Mouse (Mus musculus): ENCODE measurements around the gene Aunip. TPM values are rescaled to one million over a fixed set of nuclear protein-coding genes. Genes with fewer than 3 reads are reported as not detected.
A peak's percentile ranks its signal among the peaks of the same experiment; 100 is the strongest.

Gene Aunip
- polyA plus RNA-seq, 2 experiments: 7.6 to 21.0 TPM

- Histone ChIP-seq H3K9me3 (ENCODE audit: control insufficient read depth, low read length) (no peaks in the 10 kb centered on the region), H3K27me3 (ENCODE audit: control insufficient read depth, insufficient read depth, low read length) (no peaks in the 10 kb centered on the region), H3K9ac (replicated peaks) (no peak overlapping the region), H3K4me1 (replicated peaks; ENCODE audit: control insufficient read depth in 2 of 2, insufficient read depth in 2 of 2, low read length in 1 of 2) (peaks cover 3 to 5% of the 10 kb centered on the region in 2 experiments; a peak in 3 of 4 replicates), H3K4me2 (ENCODE audit: low read depth) (no peak overlapping the region), H3K27ac (no peak overlapping the region), H3K4me3 (ENCODE audit: insufficient read depth in 1 of 2, low read depth in 2 of 2, low read length in 2 of 2) (no peak overlapping the region), H3K36me3 (replicated peaks; ENCODE audit: control insufficient read depth, insufficient read depth, low read depth) (no peaks in the 10 kb centered on the region)
- 51% methylated on average over 8 of the region's 8 CpGs for WGBS (ENCODE audit: insufficient replicate concordance)
- no peak for ATAC-seq (ENCODE audit: insufficient read depth)
- no peak for DNase-seq (ENCODE audit: low read depth in 3 of 3, low spot score in 3 of 3)
- TF ChIP-seq EP300 (IDR thresholded peaks at IDR 0.05; ENCODE audit: low read depth) (no peak), CTCF (IDR thresholded peaks at IDR 0.05; ENCODE audit: low read depth) (peak; percentile 69)
Observed at GRCm38 (mm10) chr4:134555956-134556580, 45.3 kb downstream of the Aunip start.

- no peak for TF ChIP-seq EP300 (IDR thresholded peaks at IDR 0.05; ENCODE audit: low read depth)
- TF ChIP-seq CTCF (IDR thresholded peaks at IDR 0.05; ENCODE audit: low read depth): 0 out of 2 replicates have a peak, but pooled peaks have one; percentile 16
- H3K4me1 ChIP-seq (replicated peaks; ENCODE audit: control insufficient read depth in 2 of 2, insufficient read depth in 2 of 2, low read length in 1 of 2): no peaks in the 10 kb centered on the region; a peak in 1 of 4 replicates
- H3K9me3 ChIP-seq (ENCODE audit: control insufficient read depth, low read length): no peaks in the 10 kb centered on the region
- no peak overlapping the region for H3K9ac ChIP-seq (replicated peaks)
- no peak for ATAC-seq (ENCODE audit: insufficient read depth)
- 6% methylated on average over 16 of the region's 16 CpGs for WGBS (ENCODE audit: insufficient replicate concordance)
- no peaks in the 10 kb centered on the region for H3K36me3 ChIP-seq (replicated peaks; ENCODE audit: control insufficient read depth, insufficient read depth, low read depth)
- no peak overlapping the region for H3K27ac ChIP-seq
- H3K27me3 ChIP-seq (ENCODE audit: control insufficient read depth, insufficient read depth, low read length): no peaks in the 10 kb centered on the region
- H3K4me3 ChIP-seq (ENCODE audit: insufficient read depth in 1 of 2, low read depth in 2 of 2, low read length in 2 of 2): no peak overlapping the region
- DNase-seq (ENCODE audit: low read depth in 3 of 3, low spot score in 3 of 3): no peak
- H3K4me2 ChIP-seq (ENCODE audit: low read depth): peak overlapping the region; percentile 1; the same call in 1 of the 2 replicates
Observed at GRCm38 (mm10) chr4:134557626-134558249, 46.9 kb downstream of the Aunip start.

- no peak for DNase-seq (ENCODE audit: low read depth in 3 of 3, low spot score in 3 of 3)
- no peaks in the 10 kb centered on the region for H3K9me3 ChIP-seq (ENCODE audit: control insufficient read depth, low read length)
- H3K27me3 ChIP-seq (ENCODE audit: control insufficient read depth, insufficient read depth, low read length): no peaks in the 10 kb centered on the region
- TF ChIP-seq CTCF (IDR thresholded peaks at IDR 0.05; ENCODE audit: low read depth) (no peak), EP300 (IDR thresholded peaks at IDR 0.05; ENCODE audit: low read depth) (no peak)
- no peak overlapping the region for H3K4me3 ChIP-seq (ENCODE audit: insufficient read depth in 1 of 2, low read depth in 2 of 2, low read length in 2 of 2)
- no peak overlapping the region for H3K27ac ChIP-seq
- no peak overlapping the region for H3K4me2 ChIP-seq (ENCODE audit: low read depth)
- ATAC-seq (ENCODE audit: insufficient read depth): no peak
- H3K4me1 ChIP-seq (replicated peaks; ENCODE audit: control insufficient read depth in 2 of 2, insufficient read depth in 2 of 2, low read length in 1 of 2): peaks cover 0 to 2% of the 10 kb centered on the region in 2 experiments; a peak in 2 of 4 replicates
- 48% methylated on average over 9 of the region's 9 CpGs for WGBS (ENCODE audit: insufficient replicate concordance)
- H3K9ac ChIP-seq (replicated peaks): no peak overlapping the region
- H3K36me3 ChIP-seq (replicated peaks; ENCODE audit: control insufficient read depth, insufficient read depth, low read depth): no peaks in the 10 kb centered on the region
Observed at GRCm38 (mm10) chr4:134558570-134559113, 47.8 kb downstream of the Aunip start.

- no peak for TF ChIP-seq CTCF (IDR thresholded peaks at IDR 0.05; ENCODE audit: low read depth)
- no peak for TF ChIP-seq EP300 (IDR thresholded peaks at IDR 0.05; ENCODE audit: low read depth)
- H3K36me3 ChIP-seq (replicated peaks; ENCODE audit: control insufficient read depth, insufficient read depth, low read depth): no peaks in the 10 kb centered on the region
- H3K27me3 ChIP-seq (ENCODE audit: control insufficient read depth, insufficient read depth, low read length): no peaks in the 10 kb centered on the region
- no peak overlapping the region for H3K9ac ChIP-seq (replicated peaks)
- no peak overlapping the region for H3K27ac ChIP-seq
- H3K4me3 ChIP-seq (ENCODE audit: insufficient read depth in 1 of 2, low read depth in 2 of 2, low read length in 2 of 2): no peak overlapping the region
- 50% methylated on average over 7 of the region's 7 CpGs for WGBS (ENCODE audit: insufficient replicate concordance)
- no peak overlapping the region for H3K4me2 ChIP-seq (ENCODE audit: low read depth)
- H3K9me3 ChIP-seq (ENCODE audit: control insufficient read depth, low read length): no peaks in the 10 kb centered on the region
- no peak for ATAC-seq (ENCODE audit: insufficient read depth)
- peaks cover 0 to 2% of the 10 kb centered on the region in 2 experiments; a peak in 2 of 4 replicates for H3K4me1 ChIP-seq (replicated peaks; ENCODE audit: control insufficient read depth in 2 of 2, insufficient read depth in 2 of 2, low read length in 1 of 2)
- DNase-seq (ENCODE audit: low read depth in 3 of 3, low spot score in 3 of 3): no peak
Observed at GRCm38 (mm10) chr4:134559154-134559553, 48.4 kb downstream of the Aunip start.

- ATAC-seq (ENCODE audit: insufficient read depth) (no peak), DNase-seq (ENCODE audit: low read depth in 3 of 3, low spot score in 3 of 3) (no peak)
- Histone ChIP-seq H3K4me1 (replicated peaks; ENCODE audit: control insufficient read depth in 2 of 2, insufficient read depth in 2 of 2, low read length in 1 of 2) (peaks cover 0 to 2% of the 10 kb centered on the region in 2 experiments; a peak in 2 of 4 replicates), H3K27me3 (ENCODE audit: control insufficient read depth, insufficient read depth, low read length) (no peaks in the 10 kb centered on the region), H3K4me2 (ENCODE audit: low read depth) (no peak overlapping the region), H3K9me3 (ENCODE audit: control insufficient read depth, low read length) (no peaks in the 10 kb centered on the region), H3K4me3 (ENCODE audit: insufficient read depth in 1 of 2, low read depth in 2 of 2, low read length in 2 of 2) (no peak overlapping the region), H3K9ac (replicated peaks) (no peak overlapping the region), H3K36me3 (replicated peaks; ENCODE audit: control insufficient read depth, insufficient read depth, low read depth) (no peaks in the 10 kb centered on the region), H3K27ac (no peak overlapping the region)
- 72% methylated on average over 8 of the region's 8 CpGs for WGBS (ENCODE audit: insufficient replicate concordance)
- TF ChIP-seq CTCF (IDR thresholded peaks at IDR 0.05; ENCODE audit: low read depth): no peak
- no peak for TF ChIP-seq EP300 (IDR thresholded peaks at IDR 0.05; ENCODE audit: low read depth)
Observed at GRCm38 (mm10) chr4:134560699-134561098, 49.9 kb downstream of the Aunip start.
